Mouse (Mus musculus) stomach, postnatal 0 days (tissue): ENCODE measurements at regions not wholly inside any gene's neighbourhood (a gene's known extent, or its start where the extent isn't known, plus 50 kb on each side); places are given as distances from the start of the nearest gene placed in this dataset.

ENCODE experiments used
- ATAC-seq: fragments of 200-750 bp; cut with Nextera tagmentation; 2 replicates; pipeline ENCODE4 v1.8.0; 2017; ENCODE audit not compliant: low FRiP score, low TSS enrichment
- DNase-seq: peaks from one replicate; pipeline ENCODE4 v3.0.0-alpha.2; 2016; ENCODE audit warnings: low spot score
- H3K27ac ChIP-seq: fragments of 300-500 bp; sonication (generic); replicated peaks from 2 replicates; pipeline ENCODE4 v1.5.1; 2014; ENCODE audit warnings: mild to moderate bottlenecking, control low read depth
- H3K27me3 ChIP-seq: fragments of 300-500 bp; sonication (generic); 2 replicates; pipeline ENCODE4 v1.6.1; 2014; ENCODE audit warnings: low read length; ENCODE audit not compliant: control insufficient read depth, insufficient read depth
- H3K36me3 ChIP-seq: fragments of 300-500 bp; sonication (generic); 2 replicates; pipeline ENCODE4 v1.6.1; 2014; ENCODE audit warnings: low read length, mixed read lengths; ENCODE audit not compliant: control insufficient read depth, insufficient read depth
- H3K4me1 ChIP-seq: fragments of 300-500 bp; sonication (generic); replicated peaks from 2 replicates; pipeline ENCODE4 v1.6.1; 2014; ENCODE audit warnings: antibody characterized with exemption; ENCODE audit not compliant: control insufficient read depth, insufficient read depth
- H3K4me2 ChIP-seq: fragments of 300-500 bp; sonication (generic); replicated peaks from 2 replicates; pipeline ENCODE4 v1.6.1; 2014; ENCODE audit warnings: low read depth, mild to moderate bottlenecking, control low read depth, moderate library complexity
- H3K4me3 ChIP-seq: fragments of 300-500 bp; sonication (generic); 2 replicates; pipeline ENCODE4 v1.5.1; 2014; ENCODE audit warnings: low read depth, low read length, control low read depth
- H3K9ac ChIP-seq: fragments of 300-500 bp; sonication (generic); 2 replicates; pipeline ENCODE4 v1.6.1; 2014; ENCODE audit warnings: mild to moderate bottlenecking, low read length, control low read depth, mixed read lengths
- H3K9me3 ChIP-seq: fragments of 300-500 bp; sonication (generic); 2 replicates; pipeline ENCODE4 v1.6.1; 2016; ENCODE audit warnings: low read length; ENCODE audit not compliant: control insufficient read depth
- CTCF ChIP-seq: IDR thresholded peaks from 2 replicates; pipeline ENCODE4 v1.5.1; 2016; ENCODE audit warnings: antibody characterized with exemption, low read depth, mild to moderate bottlenecking, moderate library complexity
- EP300 ChIP-seq: optimal IDR thresholded peaks from 2 replicates; pipeline ENCODE3; 2016; ENCODE audit warnings: antibody characterized with exemption
- WGBS: fragments of 180-500 bp; shearing (Covaris S2); extraction: QIAGEN DNeasy Blood & Tissue Kit; methylation state at CpG from one replicate; pipeline ENCODE4 v1.1.7; 2014; 5-methylcytosine and 5-hydroxymethylcytosine counted together

GRCm38 (mm10) chr1:90268131-90268691 is 64.4 kb downstream of the Ackr3 start:
- Histone ChIP-seq H3K27ac (no peak overlapping the region), H3K27me3 (no peaks in the 10 kb centered on the region), H3K4me3 (no peak overlapping the region), H3K4me2 (no peak overlapping the region), H3K9me3 (no peaks in the 10 kb centered on the region; the same call in 1 of the 2 replicates), H3K4me1 (no peaks in the 10 kb centered on the region), H3K9ac (no peak overlapping the region), H3K36me3 (no peaks in the 10 kb centered on the region)
- 46% methylated on average over 17 of the region's 17 CpGs for WGBS
- TF ChIP-seq EP300 = no peak
- DNase-seq (no peak), ATAC-seq (no peak)

- no peak for TF ChIP-seq CTCF
- no peak for TF ChIP-seq EP300
- 63% methylated on average over 7 of the region's 7 CpGs for WGBS
- H3K9me3 ChIP-seq = no peaks in the 10 kb centered on the region; the same call in 1 of the 2 replicates
- DNase-seq (no peak), ATAC-seq (no peak)
- H3K9ac ChIP-seq = no peak overlapping the region
- no peak overlapping the region for H3K27ac ChIP-seq
- H3K4me3 ChIP-seq = no peak overlapping the region
- no peaks in the 10 kb centered on the region for H3K27me3 ChIP-seq
- H3K4me1 ChIP-seq = no peaks in the 10 kb centered on the region
- no peak overlapping the region for H3K4me2 ChIP-seq
- H3K36me3 ChIP-seq = no peaks in the 10 kb centered on the region
These were observed 65.2 kb downstream of the Ackr3 start for GRCm38 (mm10) chr1:90268951-90269350.

GRCm38 (mm10) chr1:90269836-90270235 is 66.1 kb downstream of the Ackr3 start:
- Histone ChIP-seq H3K4me3 (no peak overlapping the region), H3K9ac (no peak overlapping the region), H3K9me3 (no peaks in the 10 kb centered on the region; the same call in 1 of the 2 replicates), H3K27me3 (no peaks in the 10 kb centered on the region), H3K27ac (no peak overlapping the region), H3K4me2 (no peak overlapping the region), H3K4me1 (no peaks in the 10 kb centered on the region), H3K36me3 (no peaks in the 10 kb centered on the region)
- DNase-seq (no peak), ATAC-seq (no peak)
- WGBS = 53% methylated on average over 1 of the region's 1 CpGs
- TF ChIP-seq EP300 (no peak), CTCF (no peak)

- H3K4me3 ChIP-seq = no peak overlapping the region
- WGBS = 80% methylated on average over 3 of the region's 3 CpGs
These were observed 67.5 kb downstream of the Ackr3 start for GRCm38 (mm10) chr1:90271326-90271725.

GRCm38 (mm10) chr1:90272411-90272810 is 68.6 kb downstream of the Ackr3 start:
- Histone ChIP-seq H3K4me1 (no peaks in the 10 kb centered on the region), H3K27ac (no peak overlapping the region), H3K4me3 (no peak overlapping the region), H3K9ac (no peak overlapping the region), H3K4me2 (no peak overlapping the region), H3K9me3 (no peaks in the 10 kb centered on the region; the same call in 1 of the 2 replicates), H3K27me3 (no peaks in the 10 kb centered on the region), H3K36me3 (no peaks in the 10 kb centered on the region)
- no peak for DNase-seq
- TF ChIP-seq CTCF (peak; percentile 40; the same call in 1 of the 2 replicates), EP300 (no peak)
- WGBS = 98% methylated on average over 5 of the region's 5 CpGs
- no peak for ATAC-seq

More at GRCm38 (mm10) chr1:90271326-90271725, 67.5 kb downstream of the Ackr3 start:
- H3K4me1 ChIP-seq = no peaks in the 10 kb centered on the region
- H3K36me3 ChIP-seq = no peaks in the 10 kb centered on the region
- H3K9me3 ChIP-seq = no peaks in the 10 kb centered on the region; the same call in 1 of the 2 replicates
- H3K27ac ChIP-seq = no peak overlapping the region
- no peak overlapping the region for H3K9ac ChIP-seq
- DNase-seq (no peak), ATAC-seq (no peak)
- H3K27me3 ChIP-seq = no peaks in the 10 kb centered on the region
- TF ChIP-seq EP300 (no peak), CTCF (no peak)
- H3K4me2 ChIP-seq = no peak overlapping the region

- H3K9ac ChIP-seq = no peak overlapping the region
- ATAC-seq (no peak), DNase-seq (no peak)
- H3K4me3 ChIP-seq = no peak overlapping the region
- H3K36me3 ChIP-seq = no peaks in the 10 kb centered on the region
- no peak overlapping the region for H3K4me2 ChIP-seq
- no peaks in the 10 kb centered on the region; the same call in 1 of the 2 replicates for H3K9me3 ChIP-seq
- no peaks in the 10 kb centered on the region for H3K27me3 ChIP-seq
- 65% methylated on average over 19 of the region's 19 CpGs for WGBS
- TF ChIP-seq CTCF = no peak
- no peak for TF ChIP-seq EP300
- H3K4me1 ChIP-seq = no peaks in the 10 kb centered on the region
- no peak overlapping the region for H3K27ac ChIP-seq
These were observed 69.2 kb downstream of the Ackr3 start for GRCm38 (mm10) chr1:90272830-90273628.
